Mouse (Mus musculus) retina, postnatal 1 day (tissue): ENCODE results near the gene Rad51b.

Experiments
- DNase-seq: peaks from one replicate; pipeline ENCODE4 v3.0.0-alpha.2; 2012

Gene Rad51b

DNA sequence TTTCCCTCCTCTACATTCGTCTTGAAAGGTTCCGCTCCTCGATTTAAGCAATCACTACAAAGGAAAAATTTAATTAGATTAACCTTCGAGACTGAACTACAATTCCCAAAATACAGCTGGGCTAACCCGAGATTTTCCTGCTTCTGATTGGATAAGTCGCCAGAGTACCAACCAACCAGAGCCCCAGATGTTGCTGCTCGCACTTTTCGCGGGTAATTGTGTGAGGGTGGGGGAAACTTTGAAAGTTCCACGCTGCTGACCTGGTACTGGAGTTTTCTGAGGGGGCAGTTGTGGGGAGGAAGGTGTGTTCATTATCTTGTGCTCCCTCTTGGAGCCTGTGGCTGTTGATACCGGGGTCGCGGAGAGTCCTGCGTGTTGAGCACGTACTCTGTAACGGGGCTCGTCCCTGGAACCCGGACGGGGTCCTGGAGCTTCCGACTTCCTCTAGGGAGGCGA lies at the start of gene Rad51b:
Rad51b (plus strand) TSS at position 162 of the 456 bp plus-strand sequence.
- DNase-seq = peak; percentile 95

DNA sequence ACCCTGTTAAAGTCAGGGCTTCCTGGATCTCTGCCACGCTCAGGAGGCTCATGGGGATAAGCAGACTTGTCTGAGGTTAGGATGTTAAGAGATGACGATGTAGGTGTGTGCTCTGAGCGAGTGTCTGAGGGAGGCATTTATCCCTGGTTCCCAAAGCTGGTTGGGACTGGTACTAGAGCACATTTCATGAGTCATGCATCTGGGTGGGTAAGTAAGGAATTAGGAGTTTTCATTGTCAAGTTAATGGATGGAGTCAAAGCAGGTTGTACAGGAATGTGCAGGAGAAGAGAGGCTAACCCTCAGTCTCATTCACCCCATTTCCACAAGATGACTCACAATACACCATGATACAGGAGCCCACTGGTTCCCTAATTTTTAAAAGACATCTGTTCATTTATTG lies 49.0 kb upstream of the Rad51b start:
- no peak for DNase-seq

GRCm38 (mm10) chr12:79253294-79254053 lies 43.6 kb upstream of the Rad51b start:
- DNase-seq = no peak

- DNase-seq = no peak
Measured at GRCm38 (mm10) chr12:79254975-79255374, 42.1 kb upstream of the Rad51b start.

DNA sequence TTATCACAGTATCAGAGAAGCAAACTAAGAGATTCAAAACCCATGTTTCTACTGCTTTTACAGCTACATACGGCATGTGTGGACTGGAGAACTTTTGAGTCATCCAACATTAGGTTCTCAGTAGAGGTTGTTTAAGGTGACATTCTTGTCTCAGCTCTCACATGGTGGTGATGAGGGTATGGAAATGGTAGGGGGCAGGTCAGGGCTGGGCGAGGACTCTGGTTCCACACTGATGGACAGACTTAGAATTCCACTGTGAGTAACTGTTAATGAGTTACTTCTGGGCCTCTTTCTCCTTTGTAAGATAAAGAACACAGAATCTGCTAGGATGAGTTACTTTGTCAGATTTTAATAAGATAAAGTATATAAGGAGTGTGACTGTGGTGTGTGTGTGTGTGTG lies 36.9 kb upstream of the Rad51b start:
- no peak for DNase-seq

- peak; percentile 30 for DNase-seq
Measured at GRCm38 (mm10) chr12:79261035-79261434, 36.0 kb upstream of the Rad51b start.

GRCm38 (mm10) chr12:79272604-79273003 lies 24.5 kb upstream of the Rad51b start:
- no peak for DNase-seq

- DNase-seq = no peak
Measured at GRCm38 (mm10) chr12:79279513-79280115, 17.5 kb upstream of the Rad51b start.

- DNase-seq = no peak
Measured at GRCm38 (mm10) chr12:79282595-79282994, 14.5 kb upstream of the Rad51b start.

DNA sequence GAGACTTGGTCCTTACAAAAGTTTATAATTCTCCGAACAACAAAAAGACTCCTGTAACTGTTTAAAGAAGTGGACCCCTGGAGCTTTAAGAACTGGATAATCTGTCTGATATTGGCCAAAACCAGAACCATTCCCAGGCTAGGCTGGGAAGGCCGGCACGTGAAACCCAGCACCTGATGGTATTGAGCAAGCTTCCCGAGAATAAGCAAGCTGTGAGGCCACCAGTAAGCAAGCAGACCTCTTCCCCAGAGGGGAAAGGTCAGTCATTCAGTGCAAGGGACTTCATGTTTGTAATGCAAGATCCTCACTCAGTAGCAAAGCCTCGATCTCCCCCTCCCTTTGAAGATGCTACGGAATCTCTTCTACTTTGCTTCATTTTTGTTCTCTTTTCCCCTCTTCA lies 4.2 kb upstream of the Rad51b start:
- DNase-seq = no peak

GRCm38 (mm10) chr12:79296126-79296816 lies 811 bp upstream of the Rad51b start, which contains the start of gene Zfyve26:
TSS of gene Zfyve26 (minus strand) at chr12:79296304.
- peak; percentile 99 for DNase-seq

GRCm38 (mm10) chr12:79297884-79298636 lies 978 bp downstream of the Rad51b start:
- no peak for DNase-seq

DNA sequence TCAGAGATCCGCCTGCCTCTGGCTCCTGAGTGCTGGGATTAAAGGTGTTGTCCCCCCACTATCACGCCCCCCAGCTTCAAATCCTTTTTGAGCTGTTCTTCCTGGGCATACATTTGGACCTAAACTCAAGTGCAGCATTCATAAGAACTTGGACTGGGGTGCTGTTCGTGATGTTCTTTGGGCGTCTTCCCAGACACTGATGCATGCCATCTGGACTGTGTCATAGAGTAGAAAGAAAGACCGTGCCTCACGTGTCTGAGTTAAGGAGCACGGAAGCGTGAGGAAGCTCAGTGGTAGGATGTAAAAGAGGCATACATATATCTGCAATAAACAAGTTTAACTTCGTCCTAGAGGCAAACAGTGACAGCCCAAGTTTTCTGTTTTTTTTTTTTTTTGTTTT lies 4.7 kb downstream of the Rad51b start:
- no peak for DNase-seq

DNA sequence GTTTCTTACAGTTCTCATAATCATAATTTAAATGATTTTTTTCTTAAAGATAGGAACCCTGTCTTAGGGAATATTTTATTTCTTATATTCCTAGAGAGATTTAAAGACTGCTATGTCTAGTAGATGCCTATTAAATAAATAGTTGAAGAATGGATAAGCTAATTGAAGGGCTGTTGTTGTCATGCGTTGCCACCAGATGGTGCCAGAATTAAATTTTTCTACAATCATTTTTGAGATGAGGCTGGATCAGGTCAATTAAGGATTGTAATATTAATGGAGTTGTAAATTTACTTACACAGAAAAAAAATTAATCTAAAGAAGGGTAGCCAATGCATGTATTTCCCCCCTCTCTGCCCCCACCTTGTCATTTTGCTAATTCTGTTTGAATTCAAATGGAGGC lies 8.0 kb downstream of the Rad51b start:
- peak; percentile 10 for DNase-seq

- DNase-seq = no peak
Measured at GRCm38 (mm10) chr12:79306013-79306412, 8.9 kb downstream of the Rad51b start.

DNA sequence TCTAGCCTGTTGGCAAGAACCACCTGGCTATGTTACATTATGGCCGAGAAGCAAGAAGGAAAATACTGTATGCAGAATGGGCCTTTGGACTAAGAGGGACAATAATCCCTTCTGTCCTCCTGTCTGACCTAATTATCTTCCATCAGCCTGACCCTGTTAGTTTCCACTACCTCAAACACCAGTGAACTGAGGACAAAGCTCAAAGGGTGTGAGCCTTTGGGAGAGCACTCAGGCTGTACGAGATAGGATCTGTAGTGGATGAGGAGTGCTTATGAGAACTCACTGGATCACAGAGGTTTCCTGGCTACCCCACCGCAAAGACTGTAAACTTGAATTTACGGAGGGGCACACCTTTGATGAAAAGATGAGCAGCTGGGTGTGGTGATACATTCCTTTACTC lies 16.6 kb downstream of the Rad51b start:
- DNase-seq = peak; percentile 49

GRCm38 (mm10) chr12:79317339-79317738 lies 20.3 kb downstream of the Rad51b start:
- no peak for DNase-seq

- no peak for DNase-seq
Measured at GRCm38 (mm10) chr12:79320895-79321294, 23.8 kb downstream of the Rad51b start.

GRCm38 (mm10) chr12:79322539-79322938 lies 25.5 kb downstream of the Rad51b start:
- DNase-seq = peak; percentile 64

GRCm38 (mm10) chr12:79326236-79326635 lies 29.2 kb downstream of the Rad51b start:
- no peak for DNase-seq

DNA sequence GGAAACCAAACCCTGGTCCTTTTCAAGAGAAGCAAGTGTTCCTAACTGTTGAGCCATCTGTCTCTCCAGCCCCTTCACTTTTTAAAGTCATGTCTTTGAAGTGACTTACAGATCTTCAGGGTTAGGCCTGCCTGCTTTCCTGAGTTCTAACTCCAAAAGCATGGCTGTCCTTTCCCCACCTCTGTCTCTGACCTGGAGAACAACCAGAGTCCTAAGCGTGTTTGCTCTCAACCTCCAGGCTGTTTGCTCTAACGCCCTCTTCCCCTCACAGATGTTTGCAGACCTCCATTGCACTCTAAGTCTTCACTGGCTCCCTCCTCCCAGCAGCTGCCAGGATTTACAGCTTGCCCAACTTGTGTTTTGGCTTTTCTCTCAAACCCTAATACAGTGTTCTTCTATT lies 29.7 kb downstream of the Rad51b start:
- no peak for DNase-seq

DNA sequence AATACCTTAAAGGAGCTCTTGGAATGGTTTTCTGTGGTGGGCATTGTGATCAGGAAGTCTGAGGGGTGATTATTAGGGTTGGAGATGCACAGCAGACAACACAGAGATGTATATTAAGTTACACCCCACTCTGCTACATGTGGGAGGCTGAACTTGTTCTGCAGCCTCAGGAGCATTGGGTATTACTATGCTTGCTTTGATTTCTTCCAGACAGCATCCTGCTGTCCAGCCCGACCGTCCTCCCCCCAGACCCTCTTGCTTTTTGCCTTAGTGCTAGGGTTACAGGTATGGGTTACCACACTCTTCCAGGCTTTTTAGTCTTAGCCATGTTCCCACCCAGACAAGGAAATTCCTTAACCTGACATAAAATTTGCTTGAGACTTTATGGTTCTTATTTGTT lies 30.8 kb downstream of the Rad51b start:
- no peak for DNase-seq

DNA sequence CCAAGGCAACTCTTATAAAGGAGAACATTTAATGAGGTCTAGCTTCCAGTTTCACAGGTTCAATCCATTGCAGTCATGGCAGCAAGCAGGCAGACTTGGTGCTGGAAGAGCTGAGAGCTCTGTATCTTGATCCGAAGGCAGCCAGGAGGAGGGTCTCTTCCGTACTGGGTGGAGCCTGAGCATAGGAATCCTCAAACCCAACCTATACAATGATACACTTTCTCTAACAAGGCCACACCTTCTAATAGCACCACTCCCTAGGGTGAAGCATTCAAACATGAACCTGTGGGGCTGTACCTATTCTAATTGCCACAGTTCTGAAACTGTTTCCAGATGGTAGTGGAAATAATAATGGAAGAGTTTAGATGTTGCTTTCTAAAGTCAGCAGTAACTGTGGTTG lies 33.5 kb downstream of the Rad51b start:
- no peak for DNase-seq
